Mouse (Mus musculus) bone marrow, adult 2 months (tissue): ENCODE measurements around the gene Ldb2.

Experiments
- CTCF ChIP-seq: fragments of 200-500 bp; IDR thresholded peaks from 2 replicates; pipeline ENCODE4 v1.5.1; 2011; ENCODE audit warnings: low read length, control low read depth; ENCODE audit not compliant: control insufficient read depth, insufficient read depth
- POLR2A ChIP-seq: fragments of 200-500 bp; IDR thresholded peaks from 2 replicates; pipeline ENCODE4 v1.6.1; 2011; ENCODE audit warnings: low read depth, mild to moderate bottlenecking, control low read depth, low read length, borderline replicate concordance; ENCODE audit not compliant: control insufficient read depth

DNA sequence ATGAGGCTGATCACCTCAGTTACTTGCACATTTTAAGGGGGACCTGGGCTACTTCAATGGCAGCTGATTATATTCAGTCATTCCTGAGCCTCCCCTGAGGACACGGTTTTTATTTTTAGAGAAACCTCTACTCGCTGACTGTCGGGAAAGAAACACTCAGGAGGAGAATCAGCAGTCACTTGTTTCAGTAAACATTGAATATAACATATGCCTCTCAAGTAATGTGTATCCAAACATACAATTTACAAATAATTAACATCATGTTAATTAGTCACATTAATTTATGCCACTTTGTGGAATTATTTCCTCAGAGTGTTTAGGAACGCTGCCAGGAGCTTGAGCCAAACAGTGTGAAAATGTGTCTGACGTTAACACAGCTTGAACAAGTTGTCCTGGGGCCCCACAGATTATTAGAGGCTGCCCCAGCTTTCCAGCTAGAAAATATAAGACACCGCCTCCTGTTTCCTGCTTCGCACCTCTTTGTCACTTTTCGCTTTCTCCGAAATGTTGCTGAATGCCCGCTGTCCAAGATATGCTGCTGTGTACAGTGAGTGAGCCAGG lies 219.5 kb downstream of the Ldb2 start:
- no peak for TF ChIP-seq CTCF
- no peak for TF ChIP-seq POLR2A
